8 mouse cellular contexts compared by ENCODE assay signal in the genomic region with DNA sequence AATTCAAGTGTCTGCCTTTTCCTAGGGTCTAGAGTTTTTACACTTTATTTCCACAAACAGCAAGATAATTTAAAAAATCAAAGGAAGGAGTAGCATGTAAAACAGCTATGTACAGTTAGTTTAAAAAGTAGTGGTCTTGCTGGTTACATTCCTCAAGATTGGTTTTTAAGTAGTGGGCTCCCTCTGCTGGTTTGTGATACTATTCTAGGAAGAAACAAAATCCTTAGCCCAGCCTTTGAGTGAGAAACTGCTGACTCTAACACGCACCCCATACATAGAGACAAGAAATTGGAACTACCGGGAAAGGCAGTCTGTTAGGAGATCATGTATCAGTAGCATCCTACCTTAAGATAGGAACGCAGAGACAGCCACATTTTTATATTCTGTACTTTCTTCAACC.
DNase-seq lines count a peak whose midpoint lies in the region; ATAC-seq and TF ChIP-seq lines count a peak whose summit lies in the region.

No protein-coding gene starts in this region.

- no peaks in the 10 kb centered on the region for H3K79me2 ChIP-seq in liver, adult 2 months (ENCODE audit: control insufficient read depth, insufficient read depth, low read length)

- no peaks in the 10 kb centered on the region for H3K27me3 ChIP-seq in liver, adult 2 months (ENCODE audit: control insufficient read depth, insufficient read depth, low read length)
- no peaks in the 10 kb centered on the region for H3K27me3 ChIP-seq in liver, embryonic 12.5 days (replicated peaks)

- peaks cover 6% of the 10 kb centered on the region; the same call in 1 of the 2 replicates for H3K36me3 ChIP-seq in liver, adult 2 months (ENCODE audit: control insufficient read depth, insufficient read depth, low read length)
- H3K36me3 ChIP-seq in liver, embryonic 12.5 days, result peaks cover 27% of the 10 kb centered on the region

- TF ChIP-seq POLR2A in liver, adult 2 months (IDR thresholded peaks at IDR 0.05; ENCODE audit: extremely low read depth, insufficient read depth, low read length), result no peak
- no peak for TF ChIP-seq POLR2A in brain, embryonic 14.5 days (IDR thresholded peaks at IDR 0.05; ENCODE audit: borderline replicate concordance, extremely low read depth, insufficient read depth, insufficient read length, poor library complexity, severe bottlenecking)

- no peak for DNase-seq in frontal cortex, postnatal 10 days (ENCODE audit: low spot score in 2 of 2)
- peak; percentile 34 for DNase-seq in liver, adult 2 months (ENCODE audit: extremely low read depth, low read depth, low spot score)
- peak; percentile 87 for DNase-seq in brain, embryonic 14.5 days (ENCODE audit: low read depth)
- no peak for DNase-seq in urinary bladder, adult 18-20 months (ENCODE audit: low spot score in 2 of 2)

- no peak overlapping the region for H3K9ac ChIP-seq in liver, adult 2 months (ENCODE audit: low read depth, low read length)
- no peak overlapping the region for H3K9ac ChIP-seq in liver, embryonic 12.5 days

- peak; percentile 77 for ATAC-seq in frontal cortex, adult (ENCODE audit: low TSS enrichment)
- ATAC-seq in liver, embryonic 12.5 days, result no peak
- peak; percentile 64 for ATAC-seq in megakaryocyte progenitor cell, adult 5-6 weeks (replicated peaks; ENCODE audit: poor library complexity)
- no peak for ATAC-seq in erythroid progenitor cell, adult 5-6 weeks (replicated peaks; ENCODE audit: low FRiP score, poor library complexity, severe bottlenecking)

- no peaks in the 10 kb centered on the region; the same call in 1 of the 2 replicates for H3K4me1 ChIP-seq in liver, adult 2 months (ENCODE audit: control insufficient read depth, insufficient read depth, low read length)
- H3K4me1 ChIP-seq in liver, embryonic 12.5 days, result peaks cover 4% of the 10 kb centered on the region

- no peak overlapping the region for H3K4me3 ChIP-seq in liver, adult 2 months (ENCODE audit: insufficient read depth, low read depth, low read length)
- no peak overlapping the region for H3K4me3 ChIP-seq in liver, embryonic 12.5 days

- H3K4me2 ChIP-seq in liver, embryonic 12.5 days, result no peak overlapping the region

- H3K9me3 ChIP-seq in liver, embryonic 12.5 days (replicated peaks), result no peaks in the 10 kb centered on the region

- H3K27ac ChIP-seq in liver, adult 2 months (replicated peaks; ENCODE audit: insufficient read depth, low read depth, low read length), result no peak overlapping the region
- no peak overlapping the region for H3K27ac ChIP-seq in liver, embryonic 12.5 days

- no peak for TF ChIP-seq CTCF in liver, adult 2 months (IDR thresholded peaks at IDR 0.05; ENCODE audit: low read depth, low read length)
- peak; percentile 36; the same call in 1 of the 2 replicates for TF ChIP-seq CTCF in brain, embryonic 14.5 days (IDR thresholded peaks at IDR 0.05; ENCODE audit: borderline replicate concordance, extremely low read depth, insufficient read depth, insufficient read length)

- WGBS in liver, adult 2 months, result 76% methylated on average over 3 of the region's 3 CpGs
- 70% methylated on average over 3 of the region's 3 CpGs for WGBS in liver, embryonic 12.5 days (ENCODE audit: insufficient replicate concordance)

Comparison
In these comparisons a context has a peak if more than half of its experiments do, and no peak if none do; other contexts are left out.
1. ATAC-seq: peak in frontal cortex, adult (single experiment) and megakaryocyte progenitor cell, adult 5-6 weeks (single experiment); none in liver, embryonic 12.5 days (single experiment) and erythroid progenitor cell, adult 5-6 weeks (single experiment).
2. DNase-seq: peak in liver, adult 2 months (single experiment) and brain, embryonic 14.5 days (single experiment); none in frontal cortex, postnatal 10 days (0 of 2) and urinary bladder, adult 18-20 months (0 of 2).